Mouse (Mus musculus) intestine, postnatal 0 days (tissue): ENCODE measurements around the gene Tfip11. TPM values are rescaled to one million over a fixed set of nuclear protein-coding genes. Genes with fewer than 3 reads are reported as not detected.
"Not testable (repeated sequence)": the region's sequence is repeated elsewhere in the genome, so short reads cannot be mapped to it uniquely, and the experiment has no call there.

Experiments
- ATAC-seq: fragments of 200-750 bp; cut with Nextera tagmentation; 2 replicates; pipeline ENCODE4 v1.8.0; 2017; ENCODE audit warnings: mild to moderate bottlenecking, moderate TSS enrichment, moderate library complexity
- H3K27ac ChIP-seq: fragments of 300-500 bp; sonication (generic); 2 replicates; pipeline ENCODE4 v1.5.1; 2014; ENCODE audit warnings: mild to moderate bottlenecking, low read depth, low read length, moderate library complexity
- H3K27me3 ChIP-seq: fragments of 300-500 bp; sonication (generic); replicated peaks from 2 replicates; pipeline ENCODE4 v1.6.1; 2014; ENCODE audit warnings: low read length, mixed read lengths; ENCODE audit not compliant: control insufficient read depth, insufficient read depth
- H3K36me3 ChIP-seq: fragments of 300-500 bp; sonication (generic); 2 replicates; pipeline ENCODE4 v1.6.1; 2014; ENCODE audit warnings: mild to moderate bottlenecking, moderate library complexity; ENCODE audit not compliant: control insufficient read depth, insufficient read depth
- H3K4me1 ChIP-seq: fragments of 300-500 bp; sonication (generic); replicated peaks from 2 replicates; pipeline ENCODE4 v1.6.1; 2014; ENCODE audit warnings: antibody characterized with exemption, low read length, mixed read lengths; ENCODE audit not compliant: control insufficient read depth, insufficient read depth
- H3K4me2 ChIP-seq: fragments of 300-500 bp; sonication (generic); replicated peaks from 2 replicates; pipeline ENCODE4 v1.6.1; 2014; ENCODE audit warnings: low read depth, mild to moderate bottlenecking, moderate library complexity
- H3K4me3 ChIP-seq: fragments of 300-500 bp; sonication (generic); 2 replicates; pipeline ENCODE4 v1.5.1; 2014; ENCODE audit warnings: low read depth, low read length
- H3K9ac ChIP-seq: fragments of 300-500 bp; sonication (generic); 2 replicates; pipeline ENCODE4 v1.6.1; 2014; ENCODE audit warnings: mild to moderate bottlenecking, low read depth, low read length
- H3K9me3 ChIP-seq: fragments of 300-500 bp; sonication (generic); 2 replicates; pipeline ENCODE4 v1.6.1; 2016; ENCODE audit warnings: mixed run types; ENCODE audit not compliant: control insufficient read depth
- CTCF ChIP-seq: sonication (generic); IDR thresholded peaks from 2 replicates; pipeline ENCODE4 v1.5.1; 2016; ENCODE audit warnings: low read depth, mild to moderate bottlenecking, control low read depth, antibody characterized with exemption, moderate library complexity
- WGBS: fragments of 180-500 bp; shearing (Covaris S2); extraction: QIAGEN DNeasy Blood & Tissue Kit; methylation state at CpG from one replicate; pipeline ENCODE4 v1.1.7; 2014; 5-methylcytosine and 5-hydroxymethylcytosine counted together
- polyA plus RNA-seq: library from polyadenylated mRNA; unstranded; fragments of >200 nt; fragmentation: Nextera tagmentation; extraction: Ambion mirVana; gene quantifications from 2 replicates; pipeline ENCODE4 v1.2.1, GENCODE M21; 2015

The Tfip11 gene
- polyA plus RNA-seq, 1 experiment from 2014 or later: 13.6 TPM

- H3K9ac ChIP-seq: no peak overlapping the region
- no peak overlapping the region for H3K27ac ChIP-seq
- no peak for ATAC-seq
- no peak overlapping the region for H3K4me3 ChIP-seq
- peaks cover 70% of the 10 kb centered on the region for H3K36me3 ChIP-seq
- no peak overlapping the region for H3K4me2 ChIP-seq
- WGBS: 77% methylated on average over 11 of the region's 11 CpGs
- no peaks in the 10 kb centered on the region for H3K27me3 ChIP-seq
- peaks cover 3% of the 10 kb centered on the region; the same call in 1 of the 2 replicates for H3K4me1 ChIP-seq
- H3K9me3 ChIP-seq: no peaks in the 10 kb centered on the region
- no peak for TF ChIP-seq CTCF
Measured at GRCm38 (mm10) chr5:112313222-112313885, 12.8 kb upstream of the Tfip11 start.

DNA sequence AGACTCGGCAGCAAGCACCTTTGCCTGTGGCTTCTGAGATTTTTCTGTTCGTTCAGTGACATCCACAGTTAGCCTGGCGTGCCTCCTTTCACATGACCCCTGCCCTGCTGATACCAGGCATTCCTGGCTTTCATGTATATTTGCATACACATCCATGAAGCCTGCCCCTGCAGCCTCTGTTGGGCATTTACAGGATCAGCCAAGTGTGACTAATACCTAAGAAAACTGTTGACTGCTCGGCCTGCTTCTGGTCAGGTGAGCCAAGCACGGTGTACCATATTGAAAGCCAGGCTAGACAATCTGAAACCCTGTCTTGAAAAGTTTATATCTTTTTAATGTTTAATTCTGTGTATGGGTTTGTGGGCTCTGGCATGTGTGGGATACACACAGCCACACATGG, 9.7 kb upstream of the Tfip11 start:
- no peaks in the 10 kb centered on the region for H3K27me3 ChIP-seq
- no peak overlapping the region for H3K4me2 ChIP-seq
- WGBS: 71% methylated on average over 5 of the region's 5 CpGs
- 0 out of 2 replicates have a peak, but pooled peaks have one; percentile 36 for ATAC-seq
- no peak overlapping the region for H3K9ac ChIP-seq
- no peaks in the 10 kb centered on the region for H3K9me3 ChIP-seq
- peak overlapping the region; percentile 28; the same call in 1 of the 2 replicates for H3K27ac ChIP-seq
- no peak overlapping the region for H3K4me3 ChIP-seq
- H3K36me3 ChIP-seq: peaks cover 41% of the 10 kb centered on the region
- H3K4me1 ChIP-seq: peaks cover 3% of the 10 kb centered on the region; the same call in 1 of the 2 replicates
- no peak for TF ChIP-seq CTCF

DNA sequence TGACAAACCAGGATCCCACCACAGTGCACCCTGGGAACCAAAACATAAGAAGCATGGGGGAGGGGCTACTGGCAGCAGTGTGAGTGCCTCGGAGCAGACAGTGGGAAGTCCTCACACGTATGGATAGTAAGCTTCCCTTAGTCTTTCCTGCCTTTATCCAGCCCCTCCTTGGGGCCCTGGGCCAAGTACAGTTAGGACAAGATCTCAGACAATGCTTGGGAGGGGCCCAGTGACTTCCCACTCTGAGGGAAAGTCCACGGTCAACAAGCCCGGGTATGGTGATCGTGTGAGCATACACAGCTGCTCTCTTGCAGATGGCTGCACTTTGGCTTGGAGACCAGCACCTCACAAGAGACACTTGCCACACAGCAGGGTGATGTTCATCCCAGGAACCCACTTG, 8.8 kb upstream of the Tfip11 start:
- no peak for ATAC-seq
- 14% methylated on average over 5 of the region's 5 CpGs for WGBS
- peaks cover 35% of the 10 kb centered on the region for H3K36me3 ChIP-seq
- H3K4me3 ChIP-seq: no peak overlapping the region
- no peaks in the 10 kb centered on the region for H3K27me3 ChIP-seq
- TF ChIP-seq CTCF: no peak
- peaks cover 3% of the 10 kb centered on the region; the same call in 1 of the 2 replicates for H3K4me1 ChIP-seq
- no peak overlapping the region for H3K4me2 ChIP-seq
- no peak overlapping the region for H3K9ac ChIP-seq
- no peaks in the 10 kb centered on the region for H3K9me3 ChIP-seq
- H3K27ac ChIP-seq: no peak overlapping the region

GRCm38 (mm10) chr5:112319343-112319742, 6.8 kb upstream of the Tfip11 start:
- not testable (repeated sequence) for H3K4me3 ChIP-seq, H3K4me1 ChIP-seq, H3K27ac ChIP-seq, H3K27me3 ChIP-seq, H3K4me2 ChIP-seq, H3K9ac ChIP-seq, H3K9me3 ChIP-seq
- WGBS: 50% methylated on average over 2 of the region's 2 CpGs
- TF ChIP-seq CTCF: peak; percentile 41
- peak; percentile 34; the same call in 1 of the 2 replicates for ATAC-seq
- peaks cover 17% of the 10 kb centered on the region for H3K36me3 ChIP-seq

DNA sequence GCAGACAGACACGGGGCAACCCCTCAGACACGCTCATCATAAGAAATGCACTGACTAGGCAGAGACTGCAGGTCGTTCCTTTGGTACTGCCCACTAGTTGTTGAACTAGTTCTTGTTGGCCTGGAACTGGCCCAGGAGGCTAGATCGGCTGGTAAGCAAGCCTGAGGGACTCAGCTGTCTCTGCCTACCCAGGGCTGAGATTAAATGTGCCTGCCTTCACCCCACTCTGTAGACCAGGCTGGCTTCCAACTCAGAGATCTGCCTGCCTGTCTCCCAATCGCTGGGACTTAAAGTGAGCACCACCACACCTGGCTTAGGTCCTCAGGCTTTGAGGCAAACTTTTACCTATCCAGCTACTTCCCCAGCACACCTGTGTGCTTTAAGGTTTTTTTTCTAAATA, 5.8 kb upstream of the Tfip11 start:
- Histone ChIP-seq H3K4me3 (no peak overlapping the region), H3K36me3 (peaks cover 7% of the 10 kb centered on the region; the same call in 1 of the 2 replicates), H3K4me2 (no peak overlapping the region), H3K27ac (no peak overlapping the region), H3K27me3 (no peaks in the 10 kb centered on the region), H3K9me3 (no peaks in the 10 kb centered on the region), H3K9ac (no peak overlapping the region), H3K4me1 (peaks cover 12% of the 10 kb centered on the region; the same call in 1 of the 2 replicates)
- WGBS: 71% methylated on average over 5 of the region's 5 CpGs
- ATAC-seq: no peak
- TF ChIP-seq CTCF: no peak

GRCm38 (mm10) chr5:112320936-112321335, 5.2 kb upstream of the Tfip11 start:
- H3K36me3 ChIP-seq: peaks cover 1% of the 10 kb centered on the region; the same call in 1 of the 2 replicates
- no peak for ATAC-seq

More at GRCm38 (mm10) chr5:112320936-112321335, 5.2 kb upstream of the Tfip11 start:
- no peaks in the 10 kb centered on the region for H3K9me3 ChIP-seq
- TF ChIP-seq CTCF: no peak
- peaks cover 12% of the 10 kb centered on the region; the same call in 1 of the 2 replicates for H3K4me1 ChIP-seq
- 73% methylated on average over 6 of the region's 6 CpGs for WGBS
- H3K9ac ChIP-seq: no peak overlapping the region
- H3K27me3 ChIP-seq: no peaks in the 10 kb centered on the region
- H3K4me2 ChIP-seq: no peak overlapping the region
- H3K4me3 ChIP-seq: no peak overlapping the region
- no peak overlapping the region for H3K27ac ChIP-seq
